ENCODE assay signal across 24 mouse cellular contexts in the genomic region with DNA sequence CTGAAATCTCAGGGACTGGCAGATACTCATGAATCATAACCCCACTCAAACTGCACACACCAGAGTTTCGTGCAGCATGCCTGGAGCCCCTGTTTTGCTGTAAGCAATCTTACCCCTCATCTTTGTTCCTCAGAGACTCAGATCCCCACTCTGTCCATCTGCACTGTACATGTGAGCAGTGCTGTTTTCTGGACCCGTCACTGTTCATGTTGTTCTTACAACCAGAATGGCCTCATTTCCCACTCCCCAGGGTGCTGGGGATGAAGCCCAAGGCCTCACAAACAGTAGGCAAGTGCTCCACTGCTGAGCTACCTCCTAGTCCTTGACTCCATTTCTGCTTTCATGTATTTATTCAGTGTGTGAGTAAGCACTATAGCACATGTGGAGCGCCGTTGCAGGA. TPM values are rescaled to one million over a fixed set of nuclear protein-coding genes. Genes with fewer than 3 reads are reported as not detected.
DNase-seq lines count a peak whose midpoint lies in the region; ATAC-seq and TF ChIP-seq lines count a peak whose summit lies in the region.
"Had no signal": no experiment of that assay in that cellular context is flagged by ENCODE, and none has a peak within 500 bp of the region (broad histone marks: within the 10 kb centered on the region; RNA-seq: fewer than 3 reads in every experiment).

No protein-coding gene starts in this region.

- H3K4me1 ChIP-seq in cerebellum, adult 2 months (ENCODE audit: control insufficient read depth, insufficient read depth, low read length), result peaks cover 33% of the 10 kb centered on the region
- no peaks in the 10 kb centered on the region for H3K4me1 ChIP-seq in thymus, adult 2 months (replicated peaks; ENCODE audit: control insufficient read depth, insufficient read depth, low read length)
- no peaks in the 10 kb centered on the region for H3K4me1 ChIP-seq in hindbrain, embryonic 11.5 days (replicated peaks; ENCODE audit: control insufficient read depth, insufficient read depth, low read length)
- H3K4me1 ChIP-seq: embryonic facial prominence, embryonic 12.5 days; forebrain, embryonic 15.5 days had no signal

- H3K27ac ChIP-seq in cerebellum, adult 2 months (ENCODE audit: insufficient read depth, low read length), result peak overlapping the region; percentile 93
- no peak overlapping the region for H3K27ac ChIP-seq in thymus, adult 2 months (ENCODE audit: control insufficient read depth, insufficient read depth, low read length)
- H3K27ac ChIP-seq in hindbrain, embryonic 11.5 days (ENCODE audit: low read depth, low read length), result no peak overlapping the region
- H3K27ac ChIP-seq: embryonic facial prominence, embryonic 12.5 days; forebrain, embryonic 15.5 days; heart, adult 2 months; heart, embryonic 15.5 days; hindbrain, embryonic 14.5 days; intestine, embryonic 15.5 days had no signal

- WGBS in cerebellum, adult 2 months, result 15% methylated on average over 4 of the region's 4 CpGs
- 91% methylated on average over 4 of the region's 4 CpGs for WGBS in thymus, adult 2 months
- 77% methylated on average over 4 of the region's 4 CpGs for WGBS in hindbrain, embryonic 11.5 days

- H3K4me2 ChIP-seq in hindbrain, embryonic 11.5 days (replicated peaks; ENCODE audit: low read depth, low read length), result no peak overlapping the region
- H3K4me2 ChIP-seq: embryonic facial prominence, embryonic 12.5 days; forebrain, embryonic 15.5 days; heart, embryonic 11.5 days; heart, embryonic 15.5 days; hindbrain, embryonic 14.5 days; intestine, embryonic 15.5 days had no signal

- H3K36me3 ChIP-seq in thymus, adult 2 months (ENCODE audit: control insufficient read depth, insufficient read depth, low read length), result no peaks in the 10 kb centered on the region
- H3K36me3 ChIP-seq in hindbrain, embryonic 11.5 days (ENCODE audit: control insufficient read depth, insufficient read depth, low read length), result no peaks in the 10 kb centered on the region
- H3K36me3 ChIP-seq: embryonic facial prominence, embryonic 12.5 days; forebrain, embryonic 15.5 days; G1E; heart, embryonic 15.5 days; intestine, embryonic 15.5 days had no signal

- ATAC-seq in cerebellum, adult (ENCODE audit: insufficient number of reproducible peaks, low FRiP score, low TSS enrichment), result peak; percentile 83; the same call in 1 of the 2 replicates
- no peak for ATAC-seq in hindbrain, embryonic 11.5 days (ENCODE audit: low FRiP score)
- ATAC-seq: CD4-positive, CD25-positive, alpha-beta regulatory T cell, adult 4 months; forebrain, embryonic 15.5 days; intestine, embryonic 15.5 days had no signal

- TF ChIP-seq CTCF in cerebellum, adult 2 months (IDR thresholded peaks at IDR 0.05; ENCODE audit: borderline replicate concordance, insufficient read depth, low read depth, low read length), result no peak
- TF ChIP-seq CTCF in thymus, adult 2 months (IDR thresholded peaks at IDR 0.05; ENCODE audit: borderline replicate concordance, control insufficient read depth, extremely low read depth, insufficient read depth, low read length, poor library complexity), result no peak

- TF ChIP-seq POLR2A in cerebellum, adult 2 months (IDR thresholded peaks at IDR 0.05; ENCODE audit: borderline replicate concordance, insufficient read depth, low read length), result no peak; the same call in 1 of the 2 replicates
- TF ChIP-seq POLR2A in thymus, adult 2 months (IDR thresholded peaks at IDR 0.05; ENCODE audit: control insufficient read depth, extremely low read depth, insufficient read depth, low read length, poor library complexity), result no peak

- DNase-seq in cerebellum, postnatal 4 days (ENCODE audit: low spot score in 2 of 2), result no peak
- DNase-seq in cerebellum, adult 2 months, result peak; percentile 66 to 78
- peak; percentile 34 to 48 for DNase-seq in cerebellum, postnatal 10 days
- no peak for DNase-seq in thymus, adult 2 months
- DNase-seq in hindbrain, embryonic 11.5 days (ENCODE audit: low spot score), result no peak
- DNase-seq in kidney, adult 11 months, result no peak
- DNase-seq: adrenal gland, adult 8-10 months; adrenal gland, postnatal 36 days; B cell, adult 2 months; gastrocnemius, postnatal 10 days; heart, adult 2 months; heart, postnatal 14 days had no signal

- H3K9me3 ChIP-seq in hindbrain, embryonic 11.5 days (ENCODE audit: control insufficient read depth, low read length), result no peaks in the 10 kb centered on the region
- H3K9me3 ChIP-seq: embryonic facial prominence, embryonic 12.5 days; forebrain, embryonic 15.5 days; heart, embryonic 15.5 days; intestine, embryonic 15.5 days had no signal

- H3K4me3 ChIP-seq in cerebellum, adult 2 months (replicated peaks; ENCODE audit: insufficient read depth, low read depth, low read length), result peak overlapping the region; percentile 12
- no peak overlapping the region for H3K4me3 ChIP-seq in thymus, adult 2 months (ENCODE audit: control insufficient read depth, insufficient read depth, low read length)
- no peak overlapping the region for H3K4me3 ChIP-seq in hindbrain, embryonic 11.5 days (ENCODE audit: low read depth, low read length)
- H3K4me3 ChIP-seq: embryonic facial prominence, embryonic 12.5 days; forebrain, embryonic 15.5 days; heart, adult 2 months; heart, embryonic 15.5 days; intestine, embryonic 15.5 days had no signal

- no peaks in the 10 kb centered on the region for H3K27me3 ChIP-seq in cerebellum, adult 2 months (ENCODE audit: control insufficient read depth, insufficient read depth, low read length)
- H3K27me3 ChIP-seq in thymus, adult 2 months (ENCODE audit: control insufficient read depth, insufficient read depth, low read length), result no peaks in the 10 kb centered on the region; the same call in 1 of the 2 replicates
- H3K27me3 ChIP-seq in hindbrain, embryonic 11.5 days (ENCODE audit: control insufficient read depth, insufficient read depth, low read length), result no peaks in the 10 kb centered on the region
- H3K27me3 ChIP-seq: heart, embryonic 15.5 days; intestine, embryonic 15.5 days had no signal

- no peak overlapping the region for H3K9ac ChIP-seq in hindbrain, embryonic 11.5 days (ENCODE audit: low read depth, low read length)
- H3K9ac ChIP-seq: embryonic facial prominence, embryonic 12.5 days; forebrain, embryonic 15.5 days; heart, embryonic 15.5 days; hindbrain, embryonic 14.5 days; intestine, embryonic 15.5 days had no signal

RNA-seq across cellular contexts. Expression of a gene that starts 7.0 kb away (rescaled TPM):
- polyA plus RNA-seq in cerebellum, adult 2 months (2012; rRNA removed), result 31.9 and 34.6 TPM in 2 replicates
- 4.8 and 5.3 TPM in 2 replicates for polyA plus RNA-seq in thymus, adult 2 months (2012; rRNA removed)
- 15.6 and 17.2 TPM in 2 replicates for polyA plus RNA-seq in hindbrain, embryonic 11.5 days (2014; fragmentation: Nextera tagmentation; extraction: Ambion mirVana)
- polyA plus RNA-seq: G1E had no signal

RNA-seq across cellular contexts. Expression of a gene that starts 40.8 kb away (rescaled TPM):
- polyA plus RNA-seq in cerebellum, adult 2 months (2012; rRNA removed), result not detected in 2 replicates
- 0.13 and 0.16 TPM in 2 replicates for polyA plus RNA-seq in thymus, adult 2 months (2012; rRNA removed)
- 0.09 and 0.14 TPM in 2 replicates for polyA plus RNA-seq in hindbrain, embryonic 11.5 days (2014; fragmentation: Nextera tagmentation; extraction: Ambion mirVana)
- polyA plus RNA-seq: brain, embryonic 14.5 days; CD4-positive, CD25-positive, alpha-beta regulatory T cell, adult 4 months; cortical plate, adult 2 months; forebrain, embryonic 11.5 days; forebrain, embryonic 15.5 days; G1E; heart, adult 2 months; hindbrain, embryonic 14.5 days had no signal

RNA-seq across cellular contexts. Expression of a gene that starts 44.8 kb away (rescaled TPM):
- polyA plus RNA-seq in cerebellum, adult 2 months (2012; rRNA removed), result 154 and 159 TPM in 2 replicates
- polyA plus RNA-seq in thymus, adult 2 months (2012; rRNA removed), result 54.2 and 54.7 TPM in 2 replicates
- 145 and 151 TPM in 2 replicates for polyA plus RNA-seq in hindbrain, embryonic 11.5 days (2014; fragmentation: Nextera tagmentation; extraction: Ambion mirVana)

Comparison
In these comparisons a context has a peak if more than half of its experiments do, and no peak if none do; other contexts are left out.
1. DNase-seq: peak in cerebellum, adult 2 months (2 of 2) and cerebellum, postnatal 10 days (2 of 2); none in cerebellum, postnatal 4 days (0 of 2), thymus, adult 2 months (single experiment), hindbrain, embryonic 11.5 days (single experiment) and kidney, adult 11 months (single experiment).